Mouse (Mus musculus) thymus, postnatal 36 days (tissue): ENCODE results near the gene Sash3.
A peak's percentile ranks its signal among the peaks of the same experiment; 100 is the strongest.
"Not testable (repeated sequence)": the region's sequence is repeated elsewhere in the genome, so short reads cannot be mapped to it uniquely, and the experiment has no call there.

Source experiments
- DNase-seq, 2 experiments: peaks; one replicate each; pipeline ENCODE4 v3.0.0; 2022; ENCODE audit warnings: mixed read lengths in 2 of 2

The Sash3 gene

GRCm38 (mm10) chrX:48204469-48204868 is 58.2 kb downstream of the Sash3 start:
- DNase-seq, result no peak

GRCm38 (mm10) chrX:48207761-48208487 is 61.7 kb downstream of the Sash3 start:
- DNase-seq, result peak in 1 of 2 experiments; percentile 12

- DNase-seq, result peak; percentile 90 to 91
Observed at GRCm38 (mm10) chrX:48208519-48209185, 62.4 kb downstream of the Sash3 start, which contains the start of gene Zdhhc9. Gene Zdhhc9, minus strand, starts transcription at chrX:48208878.

GRCm38 (mm10) chrX:48209746-48210145 is 63.5 kb downstream of the Sash3 start:
- not testable (repeated sequence) for DNase-seq
